Mouse (Mus musculus): ENCODE data around the gene Gadl1. TPM values are rescaled to one million over a fixed set of nuclear protein-coding genes. Genes with fewer than 3 reads are reported as not detected.

Gadl1 gene
- polyA plus RNA-seq, 1 experiment from 2014 or later, result 0.49 TPM

DNA sequence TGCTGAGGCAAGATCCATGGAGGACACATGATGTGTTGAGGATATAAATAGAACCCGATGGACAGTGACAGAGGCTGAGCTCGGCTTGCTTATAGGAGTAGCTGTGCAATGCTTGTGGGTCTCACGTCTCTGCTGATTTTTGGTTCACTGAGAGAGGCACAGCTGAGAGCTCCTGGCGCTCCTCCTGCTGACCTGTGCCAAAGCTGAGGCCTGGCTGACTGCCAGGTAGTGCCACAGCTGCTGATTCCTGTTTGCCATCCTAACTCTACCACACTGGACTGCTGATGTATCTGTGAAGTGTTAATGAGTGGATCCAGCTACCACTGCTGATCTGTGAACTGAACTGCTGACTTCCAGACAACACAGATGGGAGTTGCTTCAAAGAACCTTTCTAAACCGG, 21.7 kb upstream of the Gadl1 start:
- no peak overlapping the region for H3K9ac ChIP-seq (replicated peaks; ENCODE audit: low read length)
- peaks cover 8% of the 10 kb centered on the region; the same call in 1 of the 2 replicates for H3K9me3 ChIP-seq (ENCODE audit: low read length)
- no peak overlapping the region for H3K4me3 ChIP-seq (ENCODE audit: low read length)
- H3K27ac ChIP-seq (ENCODE audit: low read length), result no peak overlapping the region
- WGBS, result 83% methylated on average over 5 of the region's 5 CpGs
- no peaks in the 10 kb centered on the region for H3K4me1 ChIP-seq (ENCODE audit: insufficient read depth, low read length)
- H3K27me3 ChIP-seq (ENCODE audit: insufficient read depth, low read length), result no peaks in the 10 kb centered on the region
- H3K4me2 ChIP-seq (replicated peaks; ENCODE audit: low read depth, low read length), result no peak overlapping the region
- ATAC-seq (ENCODE audit: low FRiP score, low TSS enrichment), result no peak
- H3K36me3 ChIP-seq (ENCODE audit: insufficient read depth, low read length), result no peaks in the 10 kb centered on the region

DNA sequence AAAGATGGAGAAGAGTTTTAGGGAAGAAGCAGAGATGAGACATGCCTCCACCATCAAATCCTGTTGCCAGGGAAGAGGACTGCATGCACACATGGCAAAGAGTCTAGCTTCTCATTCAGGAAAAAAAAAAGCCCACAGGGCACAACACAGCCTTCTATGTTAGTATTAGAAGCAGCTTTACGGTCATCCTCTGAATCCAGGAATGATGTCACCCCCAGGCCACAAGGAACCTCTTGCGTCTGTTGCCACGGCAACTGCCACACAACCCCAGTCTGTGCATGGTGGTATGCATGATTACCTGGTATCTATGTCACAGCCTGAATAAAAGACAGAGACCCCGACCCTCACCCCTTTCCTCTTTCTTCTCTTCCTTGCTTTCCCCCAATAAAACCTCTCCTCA, 16.1 kb upstream of the Gadl1 start:
- Histone ChIP-seq H3K27me3 (ENCODE audit: insufficient read depth, low read length) (no peaks in the 10 kb centered on the region), H3K4me3 (ENCODE audit: low read length) (no peak overlapping the region), H3K4me1 (ENCODE audit: insufficient read depth, low read length) (no peaks in the 10 kb centered on the region), H3K9me3 (ENCODE audit: low read length) (0 out of 2 replicates have a peak, but pooled peaks cover 4% of the 10 kb centered on the region), H3K4me2 (replicated peaks; ENCODE audit: low read depth, low read length) (no peak overlapping the region), H3K36me3 (ENCODE audit: insufficient read depth, low read length) (no peaks in the 10 kb centered on the region), H3K9ac (replicated peaks; ENCODE audit: low read length) (no peak overlapping the region), H3K27ac (ENCODE audit: low read length) (no peak overlapping the region)
- 74% methylated on average over 4 of the region's 4 CpGs for WGBS
- no peak for ATAC-seq (ENCODE audit: low FRiP score, low TSS enrichment)

DNA sequence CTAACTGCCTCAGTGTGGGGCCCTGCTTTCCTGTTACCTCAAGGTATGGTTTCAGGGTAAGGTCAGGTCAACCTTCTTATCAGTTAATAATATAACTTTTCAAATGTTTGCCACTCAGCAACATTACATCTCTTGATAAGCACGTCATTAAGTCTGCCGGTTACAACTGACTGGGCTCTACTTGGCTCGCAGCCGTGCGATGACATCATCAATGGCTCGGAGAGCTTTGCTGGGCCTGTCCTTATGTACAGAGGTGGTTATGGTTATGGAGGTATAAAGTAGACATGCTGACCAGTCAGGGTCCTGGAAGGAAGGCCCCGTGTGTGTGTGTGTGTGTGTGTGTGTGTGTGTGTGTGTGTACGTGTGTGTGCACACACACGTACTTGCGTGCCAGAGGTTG, 15.3 kb upstream of the Gadl1 start:
- Histone ChIP-seq H3K27me3 (ENCODE audit: insufficient read depth, low read length) (no peaks in the 10 kb centered on the region), H3K4me3 (ENCODE audit: low read length) (no peak overlapping the region), H3K4me2 (replicated peaks; ENCODE audit: low read depth, low read length) (no peak overlapping the region), H3K4me1 (ENCODE audit: insufficient read depth, low read length) (no peaks in the 10 kb centered on the region), H3K27ac (ENCODE audit: low read length) (no peak overlapping the region), H3K9ac (replicated peaks; ENCODE audit: low read length) (no peak overlapping the region), H3K9me3 (ENCODE audit: low read length) (0 out of 2 replicates have a peak, but pooled peaks cover 4% of the 10 kb centered on the region), H3K36me3 (ENCODE audit: insufficient read depth, low read length) (no peaks in the 10 kb centered on the region)
- 68% methylated on average over 10 of the region's 10 CpGs for WGBS
- ATAC-seq (ENCODE audit: low FRiP score, low TSS enrichment), result 0 out of 2 replicates have a peak, but pooled peaks have one; percentile 54

DNA sequence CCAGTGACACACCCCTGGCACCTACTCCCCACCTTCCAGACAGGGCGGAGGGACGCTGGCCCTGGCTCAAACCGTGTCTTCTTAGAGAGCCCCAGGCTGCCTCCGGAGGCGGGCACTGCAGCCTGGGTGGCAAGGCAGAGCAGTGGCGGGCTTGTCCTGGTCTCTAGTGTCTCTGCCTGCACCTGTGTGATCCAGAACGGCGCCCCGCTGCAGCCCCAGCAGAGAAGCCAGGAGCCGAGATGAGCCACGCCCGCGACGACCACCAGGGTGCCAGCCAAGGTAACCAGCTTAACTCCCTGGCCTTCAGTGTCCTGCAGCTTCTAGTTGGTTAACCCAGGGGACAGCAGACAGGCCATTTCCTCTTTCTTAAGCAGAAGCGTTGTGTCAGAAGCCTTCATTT, 930 bp upstream of the Gadl1 start:
- no peaks in the 10 kb centered on the region for H3K36me3 ChIP-seq (ENCODE audit: insufficient read depth, low read length)
- no peaks in the 10 kb centered on the region for H3K27me3 ChIP-seq (ENCODE audit: insufficient read depth, low read length)
- H3K4me3 ChIP-seq (ENCODE audit: low read length), result no peak overlapping the region
- H3K4me2 ChIP-seq (replicated peaks; ENCODE audit: low read depth, low read length), result peak overlapping the region; percentile 29; the same call in 1 of the 2 replicates
- ATAC-seq (ENCODE audit: low FRiP score, low TSS enrichment), result 0 out of 2 replicates have a peak, but pooled peaks have one; percentile 27
- H3K27ac ChIP-seq (ENCODE audit: low read length), result no peak overlapping the region
- H3K4me1 ChIP-seq (ENCODE audit: insufficient read depth, low read length), result 0 out of 2 replicates have a peak, but pooled peaks cover 3% of the 10 kb centered on the region
- H3K9me3 ChIP-seq (ENCODE audit: low read length), result no peaks in the 10 kb centered on the region
- H3K9ac ChIP-seq (replicated peaks; ENCODE audit: low read length), result no peak overlapping the region; the same call in 1 of the 2 replicates
- 12% methylated on average over 15 of the region's 15 CpGs for WGBS

DNA sequence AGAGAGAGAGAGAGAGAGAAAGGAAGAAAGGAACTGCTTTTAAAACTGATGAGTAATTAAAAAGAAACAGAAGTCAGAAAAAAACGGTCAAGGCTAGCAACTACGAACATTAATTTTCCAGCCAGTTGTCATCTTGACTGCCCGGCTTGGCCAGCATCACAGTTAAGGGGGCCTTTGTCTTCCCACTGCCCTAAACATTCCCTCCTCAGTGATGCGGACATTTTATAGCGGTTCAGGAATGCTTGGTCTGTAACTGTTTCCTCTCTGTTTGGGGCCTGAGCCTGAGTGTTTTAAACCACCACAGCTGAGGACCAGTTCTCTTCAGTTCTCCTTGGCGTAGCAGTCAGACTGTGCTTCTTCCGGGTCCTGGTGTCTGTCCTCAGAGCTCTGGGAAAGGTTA, 4.8 kb downstream of the Gadl1 start:
- no peak overlapping the region for H3K9ac ChIP-seq (replicated peaks; ENCODE audit: low read length)

DNA sequence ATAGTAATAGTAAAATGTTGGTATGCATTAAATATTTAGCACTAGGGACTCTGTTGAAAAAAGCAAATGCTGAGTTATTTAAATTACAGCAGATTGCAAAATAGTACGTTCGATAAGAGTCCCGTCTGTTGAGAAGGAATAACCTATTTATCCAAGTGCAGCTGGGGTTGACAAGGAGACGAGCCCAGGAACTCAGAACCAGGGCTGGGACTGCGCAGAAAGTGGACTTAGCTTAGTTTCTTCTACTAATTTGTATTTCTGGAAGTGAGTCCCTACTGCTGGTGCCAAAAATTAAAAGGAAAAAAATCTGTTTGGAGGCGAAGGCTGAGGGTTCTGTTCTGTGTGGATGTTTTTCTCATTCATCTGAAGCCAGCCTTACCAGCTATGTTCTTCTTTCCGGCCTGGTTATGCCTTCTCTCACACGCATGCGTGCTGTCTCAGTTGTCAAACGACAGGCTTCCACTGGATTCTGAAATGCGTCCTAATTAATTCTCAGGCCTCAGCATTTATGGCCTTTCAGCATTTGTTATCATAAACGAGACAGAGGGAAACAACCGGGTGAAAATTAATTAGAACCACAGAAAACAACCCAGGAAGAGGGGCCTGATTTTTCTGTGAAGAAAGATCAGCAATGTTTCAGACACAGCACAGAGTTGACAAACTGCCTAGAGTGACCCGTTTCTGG, 6.5 kb downstream of the Gadl1 start:
- no peak overlapping the region for H3K4me2 ChIP-seq (replicated peaks; ENCODE audit: low read depth, low read length)
- no peaks in the 10 kb centered on the region for H3K27me3 ChIP-seq (ENCODE audit: insufficient read depth, low read length)
- H3K27ac ChIP-seq (ENCODE audit: low read length), result no peak overlapping the region
- no peak overlapping the region for H3K4me3 ChIP-seq (ENCODE audit: low read length)
- 55% methylated on average over 14 of the region's 14 CpGs for WGBS
- H3K36me3 ChIP-seq (ENCODE audit: insufficient read depth, low read length), result no peaks in the 10 kb centered on the region
- ATAC-seq (ENCODE audit: low FRiP score, low TSS enrichment), result no peak
- H3K9ac ChIP-seq (replicated peaks; ENCODE audit: low read length), result no peak overlapping the region
- H3K9me3 ChIP-seq (ENCODE audit: low read length), result 0 out of 2 replicates have a peak, but pooled peaks cover 6% of the 10 kb centered on the region
- H3K4me1 ChIP-seq (ENCODE audit: insufficient read depth, low read length), result no peaks in the 10 kb centered on the region

More for the DNA sequence above, 4.8 kb downstream of the Gadl1 start:
- no peak overlapping the region for H3K4me3 ChIP-seq (ENCODE audit: low read length)
- H3K27me3 ChIP-seq (ENCODE audit: insufficient read depth, low read length), result no peaks in the 10 kb centered on the region
- ATAC-seq (ENCODE audit: low FRiP score, low TSS enrichment), result peak; percentile 77
- H3K4me2 ChIP-seq (replicated peaks; ENCODE audit: low read depth, low read length), result no peak overlapping the region
- 0 out of 2 replicates have a peak, but pooled peaks cover 3% of the 10 kb centered on the region for H3K9me3 ChIP-seq (ENCODE audit: low read length)
- WGBS, result 24% methylated on average over 7 of the region's 7 CpGs
- H3K36me3 ChIP-seq (ENCODE audit: insufficient read depth, low read length), result no peaks in the 10 kb centered on the region
- no peak overlapping the region for H3K27ac ChIP-seq (ENCODE audit: low read length)
- no peaks in the 10 kb centered on the region for H3K4me1 ChIP-seq (ENCODE audit: insufficient read depth, low read length)

DNA sequence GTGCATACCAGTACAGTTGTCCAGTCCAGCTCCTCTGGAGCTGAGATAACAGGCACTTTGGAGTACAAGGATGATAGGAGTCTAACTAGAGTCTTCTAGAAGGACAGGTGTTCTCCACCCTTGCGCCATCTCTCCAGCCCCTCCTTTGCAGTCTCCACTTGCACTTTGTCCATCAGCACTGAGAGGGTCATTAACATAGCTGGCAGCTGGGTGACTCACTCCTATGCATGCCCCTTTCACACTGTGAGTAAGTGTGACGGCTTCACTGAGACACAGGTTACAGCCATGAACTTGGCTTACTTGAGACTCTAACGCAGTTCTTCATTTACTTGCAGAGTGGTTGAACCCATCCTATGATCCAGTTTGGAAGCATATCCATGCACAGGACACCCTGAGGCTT, 10.5 kb downstream of the Gadl1 start:
- Histone ChIP-seq H3K4me1 (ENCODE audit: insufficient read depth, low read length) (no peaks in the 10 kb centered on the region), H3K27ac (ENCODE audit: low read length) (no peak overlapping the region), H3K36me3 (ENCODE audit: insufficient read depth, low read length) (no peaks in the 10 kb centered on the region), H3K9me3 (ENCODE audit: low read length) (0 out of 2 replicates have a peak, but pooled peaks cover 6% of the 10 kb centered on the region), H3K27me3 (ENCODE audit: insufficient read depth, low read length) (no peaks in the 10 kb centered on the region), H3K4me3 (ENCODE audit: low read length) (no peak overlapping the region), H3K9ac (replicated peaks; ENCODE audit: low read length) (no peak overlapping the region), H3K4me2 (replicated peaks; ENCODE audit: low read depth, low read length) (no peak overlapping the region)
- WGBS, result 81% methylated on average over 3 of the region's 3 CpGs
- ATAC-seq (ENCODE audit: low FRiP score, low TSS enrichment), result 0 out of 2 replicates have a peak, but pooled peaks have one; percentile 57

DNA sequence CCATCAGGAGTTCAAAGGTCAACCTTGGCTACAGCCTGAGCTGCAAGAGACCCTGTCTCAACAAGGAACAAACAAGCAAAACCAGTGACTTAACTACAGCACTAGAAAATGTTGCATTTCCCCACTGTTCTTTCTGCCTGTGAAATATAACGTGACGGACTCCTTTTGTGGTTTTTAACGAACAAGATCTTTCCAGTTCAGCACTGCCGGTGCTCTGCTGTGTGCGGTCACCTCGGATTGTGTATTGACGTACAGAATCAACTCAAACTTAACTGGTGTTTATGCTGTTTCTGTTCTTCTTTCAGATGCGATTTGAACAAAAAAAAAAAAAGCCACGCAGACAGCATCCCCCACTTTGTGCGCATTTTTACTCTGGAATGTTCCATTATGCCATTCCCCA, 13.4 kb downstream of the Gadl1 start:
- ATAC-seq (ENCODE audit: low FRiP score, low TSS enrichment), result no peak
- H3K27me3 ChIP-seq (ENCODE audit: insufficient read depth, low read length), result no peaks in the 10 kb centered on the region
- 91% methylated on average over 10 of the region's 10 CpGs for whole genome bisulfite sequencing
- no peaks in the 10 kb centered on the region for H3K4me1 ChIP-seq (ENCODE audit: insufficient read depth, low read length)
- no peak overlapping the region for H3K4me3 ChIP-seq (ENCODE audit: low read length)
- H3K4me2 ChIP-seq (replicated peaks; ENCODE audit: low read depth, low read length), result no peak overlapping the region
- H3K9ac ChIP-seq (replicated peaks; ENCODE audit: low read length), result no peak overlapping the region
- no peaks in the 10 kb centered on the region for H3K36me3 ChIP-seq (ENCODE audit: insufficient read depth, low read length)
- no peak overlapping the region for H3K27ac ChIP-seq (ENCODE audit: low read length)
- H3K9me3 ChIP-seq (ENCODE audit: low read length), result 0 out of 2 replicates have a peak, but pooled peaks cover 6% of the 10 kb centered on the region

DNA sequence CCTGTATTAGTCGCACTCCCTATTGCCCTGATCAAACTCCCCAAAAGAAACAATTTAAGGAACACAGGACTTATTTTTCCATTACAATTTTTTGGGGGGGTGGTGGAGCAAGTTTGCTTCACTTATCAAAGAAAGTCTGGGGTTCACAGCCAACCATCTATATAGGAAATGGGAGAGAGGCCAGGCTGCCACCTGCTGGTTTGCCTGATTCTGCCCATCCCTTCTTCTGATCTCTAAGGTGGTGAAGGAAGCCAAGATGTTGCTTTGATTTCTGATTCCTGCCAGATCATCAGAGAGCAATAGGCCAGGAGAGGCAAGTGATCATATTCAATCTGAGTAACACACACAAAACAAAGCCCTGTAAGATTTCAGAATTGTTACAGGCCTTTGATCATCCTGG, 14.8 kb downstream of the Gadl1 start:
- Histone ChIP-seq H3K4me1 (ENCODE audit: insufficient read depth, low read length) (no peaks in the 10 kb centered on the region), H3K36me3 (ENCODE audit: insufficient read depth, low read length) (no peaks in the 10 kb centered on the region), H3K4me3 (ENCODE audit: low read length) (no peak overlapping the region), H3K27me3 (ENCODE audit: insufficient read depth, low read length) (no peaks in the 10 kb centered on the region), H3K9me3 (ENCODE audit: low read length) (0 out of 2 replicates have a peak, but pooled peaks cover 2% of the 10 kb centered on the region), H3K27ac (ENCODE audit: low read length) (no peak overlapping the region), H3K9ac (replicated peaks; ENCODE audit: low read length) (no peak overlapping the region), H3K4me2 (replicated peaks; ENCODE audit: low read depth, low read length) (no peak overlapping the region)
- no peak for ATAC-seq (ENCODE audit: low FRiP score, low TSS enrichment)
- 92% methylated on average over 1 of the region's 1 CpGs for WGBS

DNA sequence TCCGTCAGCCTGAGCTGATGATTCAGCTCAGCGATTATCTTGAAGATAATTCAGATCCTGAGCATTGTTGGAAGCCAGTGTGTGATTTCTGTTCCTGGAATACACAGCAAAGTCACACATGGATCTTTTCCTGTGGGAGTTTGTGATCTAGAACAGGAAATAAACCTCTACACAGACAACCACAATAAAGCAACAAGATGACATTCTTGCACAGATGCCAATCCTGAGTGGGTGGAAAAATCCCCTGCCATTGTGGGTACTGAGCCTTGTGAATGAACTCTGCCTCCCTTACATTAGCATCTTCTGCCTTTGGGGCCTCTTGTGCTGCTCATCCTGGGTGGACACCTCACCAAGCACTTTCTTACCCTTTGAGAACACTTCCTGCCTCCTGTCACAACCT, 22.5 kb downstream of the Gadl1 start:
- no peak overlapping the region for H3K4me3 ChIP-seq (ENCODE audit: low read length)
- ATAC-seq (ENCODE audit: low FRiP score, low TSS enrichment), result no peak
- H3K9ac ChIP-seq (replicated peaks; ENCODE audit: low read length), result no peak overlapping the region
- no peak overlapping the region for H3K4me2 ChIP-seq (replicated peaks; ENCODE audit: low read depth, low read length)
- H3K27me3 ChIP-seq (ENCODE audit: insufficient read depth, low read length), result no peaks in the 10 kb centered on the region
- no peaks in the 10 kb centered on the region for H3K4me1 ChIP-seq (ENCODE audit: insufficient read depth, low read length)
- H3K9me3 ChIP-seq (ENCODE audit: low read length), result no peaks in the 10 kb centered on the region
- no peak overlapping the region for H3K27ac ChIP-seq (ENCODE audit: low read length)
- 79% methylated on average over 2 of the region's 2 CpGs for WGBS
- no peaks in the 10 kb centered on the region for H3K36me3 ChIP-seq (ENCODE audit: insufficient read depth, low read length)

Measured in kidney, embryonic 16.5 days (tissue).